Mouse (Mus musculus) liver, embryonic 14.5 days (tissue): ENCODE data around the gene Nup85.

ENCODE experiments used
- CTCF ChIP-seq: IDR thresholded peaks from 2 replicates; pipeline ENCODE4 v1.5.1; 2016; ENCODE audit warnings: antibody characterized with exemption, low read depth, control low read depth
- EP300 ChIP-seq: IDR thresholded peaks from 2 replicates; pipeline ENCODE4 v1.6.1; 2016; ENCODE audit warnings: antibody characterized with exemption, low read depth

GRCm38 (mm10) chr11:115555717-115556116, 8.5 kb upstream of the Nup85 start:
- no peak for TF ChIP-seq CTCF
- TF ChIP-seq EP300: no peak
